Mouse (Mus musculus): Measurements from ENCODE around the gene Crmp1.
A peak's percentile ranks its signal among the peaks of the same experiment; 100 is the strongest.

Crmp1 gene

DNA sequence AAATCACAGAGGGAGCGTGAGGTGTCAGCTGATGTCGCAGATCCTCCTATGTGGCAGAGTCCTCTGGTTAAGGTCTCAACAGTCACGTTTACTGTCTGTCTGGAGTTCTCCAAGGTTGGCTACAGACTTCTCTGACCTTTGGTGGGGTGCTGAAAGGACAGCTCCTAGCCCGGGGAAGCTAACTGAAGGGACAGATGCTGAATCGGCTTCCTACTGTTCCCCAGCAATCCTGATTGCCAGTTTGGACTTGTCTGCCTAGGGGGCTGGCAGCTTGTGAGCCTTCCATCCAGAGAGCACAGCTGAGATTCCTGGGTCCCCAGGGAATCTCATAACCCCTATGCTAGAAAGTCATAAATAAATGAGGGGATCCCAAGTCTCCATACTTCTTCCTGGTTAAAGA, 1.2 kb upstream of the Crmp1 start:
- no peak for DNase-seq (ENCODE audit: low spot score)

- DNase-seq (ENCODE audit: low spot score), result no peak
Observed at GRCm38 (mm10) chr5:37241224-37241623, 516 bp upstream of the Crmp1 start.

- no peak for DNase-seq (ENCODE audit: low spot score)
Observed at GRCm38 (mm10) chr5:37242360-37243168, 824 bp downstream of the Crmp1 start.

- DNase-seq (ENCODE audit: low spot score), result peak; percentile 29
Observed at GRCm38 (mm10) chr5:37243169-37243886, 1.6 kb downstream of the Crmp1 start.

GRCm38 (mm10) chr5:37244161-37244560, 2.4 kb downstream of the Crmp1 start:
- no peak for DNase-seq (ENCODE audit: low spot score)

GRCm38 (mm10) chr5:37244666-37245242, 3.0 kb downstream of the Crmp1 start:
- DNase-seq (ENCODE audit: low spot score), result no peak

DNA sequence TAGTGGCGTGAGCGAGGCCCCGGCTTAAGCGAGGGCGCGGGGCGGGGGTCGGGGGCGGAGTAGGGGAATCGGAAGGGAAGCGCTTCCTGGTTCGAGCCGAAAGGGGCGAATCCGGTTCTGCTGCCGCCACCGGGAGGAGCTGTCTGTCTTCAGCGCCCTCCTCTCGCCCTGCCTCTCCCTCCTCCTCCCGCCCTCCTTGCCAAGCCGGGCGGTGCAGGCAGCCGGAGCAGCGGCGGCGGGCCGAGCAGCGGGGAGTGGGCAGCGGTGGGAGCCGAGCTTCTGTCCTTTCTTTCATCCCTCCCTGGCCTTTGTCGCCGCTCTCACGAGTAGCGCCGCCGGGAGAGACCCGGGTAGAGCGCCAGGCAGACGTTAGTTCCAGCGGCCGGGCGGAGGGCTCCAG, 3.9 kb downstream of the Crmp1 start:
- no peak for DNase-seq (ENCODE audit: low spot score)

GRCm38 (mm10) chr5:37246138-37246910, 4.6 kb downstream of the Crmp1 start:
- no peak for DNase-seq (ENCODE audit: low spot score)

- no peak for DNase-seq (ENCODE audit: low spot score)
Observed at GRCm38 (mm10) chr5:37247456-37247855, 5.7 kb downstream of the Crmp1 start.

DNA sequence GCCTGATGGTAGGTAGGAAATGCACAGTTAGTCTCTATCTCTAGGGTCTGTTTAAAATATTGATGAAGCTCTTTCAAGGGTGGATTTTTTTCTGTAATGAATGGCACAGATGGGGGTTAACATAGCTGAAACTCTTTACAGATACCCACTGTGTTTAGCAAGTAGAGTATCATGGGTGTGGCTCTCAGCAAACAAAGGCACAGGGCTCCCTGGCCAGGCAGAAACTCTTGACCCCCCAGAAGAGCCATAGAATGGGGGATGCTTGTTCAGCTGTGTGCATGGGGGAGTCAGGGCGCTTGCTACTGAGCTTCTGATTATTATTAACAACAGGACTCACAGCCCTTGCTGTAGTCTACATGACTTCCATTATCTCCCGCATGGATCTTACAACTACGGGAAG, 7.1 kb downstream of the Crmp1 start:
- DNase-seq (ENCODE audit: low spot score), result no peak

- no peak for DNase-seq (ENCODE audit: low spot score)
Observed at GRCm38 (mm10) chr5:37251596-37251995, 9.9 kb downstream of the Crmp1 start.

- no peak for DNase-seq (ENCODE audit: low spot score)
Observed at GRCm38 (mm10) chr5:37252101-37252804, 10.5 kb downstream of the Crmp1 start.

DNA sequence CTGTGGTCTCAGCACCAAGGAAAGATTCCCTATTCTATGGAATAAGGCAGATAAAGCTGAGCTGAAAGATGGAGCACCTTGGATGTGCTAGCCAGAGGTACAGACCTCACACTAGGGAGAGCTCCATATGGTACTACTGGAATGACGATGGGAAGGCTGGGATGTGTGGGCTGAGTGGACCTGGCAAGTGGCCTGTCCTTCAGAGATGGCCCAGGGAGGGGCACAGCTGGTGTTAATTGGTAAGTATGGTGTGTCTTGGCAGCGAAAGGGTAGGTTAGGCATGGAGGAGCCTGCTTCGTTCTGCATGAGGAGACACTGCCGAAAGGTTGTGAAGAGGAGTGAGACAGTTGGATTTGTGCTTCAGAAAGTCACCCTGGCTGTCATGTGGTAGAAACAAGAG, 12.8 kb downstream of the Crmp1 start:
- no peak for DNase-seq (ENCODE audit: low spot score)

- no peak for DNase-seq (ENCODE audit: low spot score)
Observed at GRCm38 (mm10) chr5:37256823-37257222, 15.1 kb downstream of the Crmp1 start.

DNA sequence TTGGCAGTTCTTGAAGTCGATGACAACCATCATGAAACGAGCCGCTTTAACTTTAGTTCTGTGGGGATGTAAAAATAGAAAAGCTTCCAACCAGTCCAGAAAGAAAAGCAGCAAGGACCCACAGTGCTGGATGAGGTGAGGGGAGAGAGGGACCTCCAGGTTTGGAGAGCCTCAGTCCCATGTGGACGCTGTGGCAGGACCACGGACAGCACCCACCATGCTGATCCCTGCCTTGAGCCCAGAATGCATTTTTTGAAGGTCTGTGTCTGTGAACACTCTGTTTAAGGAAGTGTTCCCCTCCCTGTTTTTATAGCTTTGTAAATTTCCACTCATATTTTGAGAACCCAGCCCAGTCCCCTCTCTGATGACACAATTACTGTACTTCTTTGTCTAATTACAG, 15.5 kb downstream of the Crmp1 start:
- DNase-seq (ENCODE audit: low spot score), result no peak

GRCm38 (mm10) chr5:37261734-37262133, 20.0 kb downstream of the Crmp1 start:
- DNase-seq (ENCODE audit: low spot score), result no peak

GRCm38 (mm10) chr5:37263816-37264215, 22.1 kb downstream of the Crmp1 start:
- no peak for DNase-seq (ENCODE audit: low spot score)

- no peak for DNase-seq (ENCODE audit: low spot score)
Observed at GRCm38 (mm10) chr5:37281021-37281420, 39.3 kb downstream of the Crmp1 start.

DNA sequence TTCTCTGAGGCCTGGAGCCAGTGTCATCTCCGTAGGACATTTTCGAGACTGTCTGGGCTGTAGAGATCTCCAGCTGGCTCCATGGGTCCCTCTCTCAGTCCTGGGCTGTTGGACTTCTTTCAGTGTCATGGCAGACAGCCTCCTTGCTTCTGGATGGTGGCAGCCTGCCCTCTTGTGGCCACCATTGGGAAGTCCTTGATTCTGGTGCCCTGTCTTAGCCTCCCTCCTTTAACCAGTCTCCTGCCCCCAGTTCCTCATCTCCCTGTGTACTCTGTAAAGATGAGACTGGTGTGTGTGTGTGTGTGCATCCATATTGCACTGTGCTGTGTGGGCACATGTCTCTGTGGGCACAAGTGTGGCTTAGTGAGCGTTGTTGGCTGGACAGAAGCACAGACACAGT, 46.6 kb downstream of the Crmp1 start:
- peak; percentile 7 for DNase-seq (ENCODE audit: low spot score)

DNA sequence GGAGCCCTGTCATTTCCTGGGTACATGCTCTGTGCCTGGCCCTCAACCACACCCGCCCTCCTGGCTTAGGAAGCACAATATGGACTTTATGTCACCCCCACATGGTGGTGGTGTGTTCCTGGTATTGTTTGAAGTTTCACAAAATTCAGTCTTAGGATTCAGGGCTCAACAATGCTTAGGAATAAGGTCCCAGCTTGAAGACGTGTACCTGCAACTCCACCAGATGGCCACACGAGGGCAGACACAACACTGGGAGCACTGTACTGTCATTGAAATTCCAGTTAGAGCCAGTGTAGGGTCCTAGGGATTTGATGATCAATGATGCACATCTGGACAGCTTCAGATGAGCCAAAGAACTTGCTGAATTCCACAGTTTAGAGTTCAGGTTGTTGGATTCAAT, 47.5 kb downstream of the Crmp1 start:
- peak; percentile 7 for DNase-seq (ENCODE audit: low spot score)

DNA sequence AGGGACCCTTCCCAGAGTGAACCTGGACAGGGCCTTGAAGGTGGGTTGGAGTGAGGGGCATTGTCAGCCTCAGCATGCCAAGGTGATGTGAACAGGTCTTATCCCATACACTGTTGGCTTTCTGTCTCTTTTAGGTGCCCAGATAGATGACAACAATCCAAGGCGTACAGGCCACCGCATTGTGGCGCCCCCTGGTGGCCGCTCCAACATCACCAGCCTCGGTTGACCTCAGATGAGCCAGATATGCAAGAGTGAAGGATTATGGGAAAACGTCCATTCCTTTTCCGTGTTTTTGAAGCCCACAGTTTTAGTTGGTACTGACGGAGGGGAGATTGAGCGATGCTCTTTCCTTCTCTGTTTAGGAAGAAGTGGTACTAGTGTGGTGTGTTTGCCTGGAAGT, 49.2 kb downstream of the Crmp1 start:
- DNase-seq (ENCODE audit: low spot score), result peak; percentile 7

- no peak for DNase-seq (ENCODE audit: low spot score)
Observed at GRCm38 (mm10) chr5:37296717-37297116, 55.0 kb downstream of the Crmp1 start.

All from c-Kit-positive CD71-positive TER-119-positive erythroid progenitor cells, embryonic 14.5 days (primary cell).